Mouse (Mus musculus) neural tube, embryonic 13.5 days (tissue): Measurements from ENCODE around the gene Arhgap28. TPM values are rescaled to one million over a fixed set of nuclear protein-coding genes. Genes with fewer than 3 reads are reported as not detected.

ENCODE experiments used
- ATAC-seq: fragments of 200-750 bp; cut with Nextera tagmentation; 2 replicates; pipeline ENCODE4 v1.8.0; 2017; ENCODE audit warnings: low read depth, mild to moderate bottlenecking, moderate TSS enrichment, moderate library complexity
- H3K27ac ChIP-seq: fragments of 300-500 bp; sonication (generic); replicated peaks from 2 replicates; pipeline ENCODE4 v1.5.1; 2015; ENCODE audit warnings: moderate library complexity, mild to moderate bottlenecking, inconsistent platforms
- H3K27me3 ChIP-seq: fragments of 300-500 bp; sonication (generic); 2 replicates; pipeline ENCODE4 v1.6.1; 2015; ENCODE audit warnings: mild to moderate bottlenecking, inconsistent platforms
- H3K36me3 ChIP-seq: fragments of 300-500 bp; sonication (generic); 2 replicates; pipeline ENCODE4 v1.6.1; 2015; ENCODE audit warnings: mild to moderate bottlenecking, inconsistent platforms
- H3K4me1 ChIP-seq: fragments of 300-500 bp; sonication (generic); replicated peaks from 2 replicates; pipeline ENCODE4 v1.6.1; 2015; ENCODE audit warnings: inconsistent platforms
- H3K4me2 ChIP-seq: fragments of 300-500 bp; sonication (generic); 2 replicates; pipeline ENCODE4 v1.6.1; 2015; ENCODE audit warnings: inconsistent platforms, mild to moderate bottlenecking, moderate library complexity
- H3K4me3 ChIP-seq: fragments of 300-500 bp; sonication (generic); 2 replicates; pipeline ENCODE4 v1.5.1; 2015; ENCODE audit warnings: mild to moderate bottlenecking, inconsistent platforms
- H3K9ac ChIP-seq: fragments of 300-500 bp; sonication (generic); 2 replicates; pipeline ENCODE4 v1.6.1; 2015; ENCODE audit warnings: moderate library complexity, mild to moderate bottlenecking, inconsistent platforms
- H3K9me3 ChIP-seq: fragments of 300-500 bp; sonication (generic); 2 replicates; pipeline ENCODE4 v1.6.1; 2016; ENCODE audit warnings: inconsistent platforms
- WGBS: fragments of 180-500 bp; shearing (Covaris S2); methylation state at CpG from one replicate; pipeline ENCODE4 v1.1.7; 2015; 5-methylcytosine and 5-hydroxymethylcytosine counted together
- polyA plus RNA-seq: library from polyadenylated mRNA; unstranded; fragments of >200 nt; fragmentation: Nextera tagmentation; extraction: Ambion mirVana; gene quantifications from 2 replicates; pipeline ENCODE4 v1.2.1, GENCODE M21; 2015

Arhgap28 gene
- polyA plus RNA-seq, 1 experiment from 2014 or later = 15.1 TPM

- 80% methylated on average over 11 of the region's 11 CpGs for WGBS
- no peaks in the 10 kb centered on the region for H3K9me3 ChIP-seq
- H3K36me3 ChIP-seq = no peaks in the 10 kb centered on the region
- H3K4me1 ChIP-seq = 0 out of 2 replicates have a peak, but pooled peaks cover under 1% of the 10 kb centered on the region
- H3K4me3 ChIP-seq = no peak overlapping the region
- no peak for ATAC-seq
- no peak overlapping the region for H3K9ac ChIP-seq
- H3K4me2 ChIP-seq = no peak overlapping the region
- H3K27me3 ChIP-seq = no peaks in the 10 kb centered on the region
- no peak overlapping the region for H3K27ac ChIP-seq
Observed at GRCm38 (mm10) chr17:67901161-67901560, 102.8 kb downstream of the Arhgap28 start.

GRCm38 (mm10) chr17:67899376-67899775 is 104.5 kb downstream of the Arhgap28 start:
- no peak overlapping the region for H3K4me2 ChIP-seq
- WGBS = 89% methylated on average over 5 of the region's 5 CpGs
- ATAC-seq = no peak
- H3K9me3 ChIP-seq = no peaks in the 10 kb centered on the region
- no peaks in the 10 kb centered on the region for H3K4me1 ChIP-seq
- no peak overlapping the region for H3K4me3 ChIP-seq
- no peaks in the 10 kb centered on the region for H3K27me3 ChIP-seq
- H3K36me3 ChIP-seq = no peaks in the 10 kb centered on the region
- no peak overlapping the region for H3K9ac ChIP-seq
- H3K27ac ChIP-seq = no peak overlapping the region

- H3K36me3 ChIP-seq = no peaks in the 10 kb centered on the region
- H3K9ac ChIP-seq = no peak overlapping the region
- no peaks in the 10 kb centered on the region for H3K27me3 ChIP-seq
- no peak for ATAC-seq
- no peak overlapping the region for H3K4me2 ChIP-seq
- H3K4me1 ChIP-seq = no peaks in the 10 kb centered on the region
- no peak overlapping the region for H3K27ac ChIP-seq
- H3K9me3 ChIP-seq = no peaks in the 10 kb centered on the region
- WGBS = 95% methylated on average over 5 of the region's 5 CpGs
- no peak overlapping the region for H3K4me3 ChIP-seq
Observed at GRCm38 (mm10) chr17:67896413-67896812, 107.5 kb downstream of the Arhgap28 start.

- WGBS = 75% methylated on average over 20 of the region's 20 CpGs
- no peak for ATAC-seq
Observed at GRCm38 (mm10) chr17:67889481-67890325, 114.2 kb downstream of the Arhgap28 start.

GRCm38 (mm10) chr17:67888081-67888480 is 115.8 kb downstream of the Arhgap28 start:
- H3K9ac ChIP-seq = no peak overlapping the region
- H3K4me3 ChIP-seq = no peak overlapping the region
- H3K9me3 ChIP-seq = no peaks in the 10 kb centered on the region
- no peaks in the 10 kb centered on the region for H3K36me3 ChIP-seq
- H3K27me3 ChIP-seq = no peaks in the 10 kb centered on the region
- ATAC-seq = no peak
- H3K4me1 ChIP-seq = no peaks in the 10 kb centered on the region
- 95% methylated on average over 9 of the region's 9 CpGs for WGBS
- H3K27ac ChIP-seq = no peak overlapping the region
- no peak overlapping the region for H3K4me2 ChIP-seq

More at GRCm38 (mm10) chr17:67889481-67890325, 114.2 kb downstream of the Arhgap28 start:
- H3K4me1 ChIP-seq = no peaks in the 10 kb centered on the region
- no peak overlapping the region for H3K4me3 ChIP-seq
- H3K36me3 ChIP-seq = no peaks in the 10 kb centered on the region
- H3K9me3 ChIP-seq = no peaks in the 10 kb centered on the region
- no peak overlapping the region for H3K27ac ChIP-seq
- H3K27me3 ChIP-seq = no peaks in the 10 kb centered on the region
- no peak overlapping the region for H3K9ac ChIP-seq
- H3K4me2 ChIP-seq = no peak overlapping the region

GRCm38 (mm10) chr17:67886326-67886725 is 117.6 kb downstream of the Arhgap28 start:
- no peaks in the 10 kb centered on the region for H3K9me3 ChIP-seq
- 84% methylated on average over 5 of the region's 5 CpGs for WGBS

GRCm38 (mm10) chr17:67877599-67877998 is 126.3 kb downstream of the Arhgap28 start:
- Histone ChIP-seq H3K4me2 (no peak overlapping the region), H3K9me3 (no peaks in the 10 kb centered on the region), H3K36me3 (no peaks in the 10 kb centered on the region), H3K4me3 (no peak overlapping the region), H3K9ac (no peak overlapping the region), H3K4me1 (no peaks in the 10 kb centered on the region), H3K27me3 (no peaks in the 10 kb centered on the region), H3K27ac (no peak overlapping the region)
- ATAC-seq = no peak
- 86% methylated on average over 12 of the region's 12 CpGs for WGBS

More at GRCm38 (mm10) chr17:67886326-67886725, 117.6 kb downstream of the Arhgap28 start:
- no peak overlapping the region for H3K27ac ChIP-seq
- no peak overlapping the region for H3K4me3 ChIP-seq
- no peak for ATAC-seq
- no peak overlapping the region for H3K9ac ChIP-seq
- H3K36me3 ChIP-seq = no peaks in the 10 kb centered on the region
- no peak overlapping the region for H3K4me2 ChIP-seq
- no peaks in the 10 kb centered on the region for H3K4me1 ChIP-seq
- no peaks in the 10 kb centered on the region for H3K27me3 ChIP-seq

- Histone ChIP-seq H3K27ac (no peak overlapping the region), H3K4me2 (no peak overlapping the region), H3K27me3 (no peaks in the 10 kb centered on the region), H3K36me3 (peaks cover 10% of the 10 kb centered on the region; the same call in 1 of the 2 replicates), H3K9me3 (no peaks in the 10 kb centered on the region), H3K9ac (no peak overlapping the region), H3K4me1 (no peaks in the 10 kb centered on the region), H3K4me3 (no peak overlapping the region)
- ATAC-seq = peak; percentile 53
- WGBS = 69% methylated on average over 23 of the region's 23 CpGs
Observed at GRCm38 (mm10) chr17:67869731-67870601, 134.0 kb downstream of the Arhgap28 start.

- Histone ChIP-seq H3K9ac (no peak overlapping the region), H3K36me3 (peaks cover 9% of the 10 kb centered on the region; the same call in 1 of the 2 replicates), H3K9me3 (no peaks in the 10 kb centered on the region), H3K27me3 (no peaks in the 10 kb centered on the region), H3K4me2 (no peak overlapping the region), H3K4me3 (no peak overlapping the region), H3K4me1 (no peaks in the 10 kb centered on the region), H3K27ac (no peak overlapping the region)
- ATAC-seq = no peak
- WGBS = 80% methylated on average over 20 of the region's 20 CpGs
Observed at GRCm38 (mm10) chr17:67866541-67867241, 137.2 kb downstream of the Arhgap28 start.

GRCm38 (mm10) chr17:67866026-67866425 is 137.9 kb downstream of the Arhgap28 start:
- Histone ChIP-seq H3K27me3 (no peaks in the 10 kb centered on the region), H3K4me1 (no peaks in the 10 kb centered on the region), H3K4me2 (no peak overlapping the region), H3K36me3 (0 out of 2 replicates have a peak, but pooled peaks cover 4% of the 10 kb centered on the region), H3K4me3 (no peak overlapping the region), H3K9me3 (no peaks in the 10 kb centered on the region), H3K9ac (no peak overlapping the region), H3K27ac (no peak overlapping the region)
- no peak for ATAC-seq
- 78% methylated on average over 9 of the region's 9 CpGs for WGBS

- Histone ChIP-seq H3K9me3 (no peaks in the 10 kb centered on the region), H3K4me2 (no peak overlapping the region), H3K36me3 (0 out of 2 replicates have a peak, but pooled peaks cover 4% of the 10 kb centered on the region), H3K9ac (no peak overlapping the region), H3K4me3 (no peak overlapping the region), H3K27me3 (no peaks in the 10 kb centered on the region), H3K27ac (no peak overlapping the region), H3K4me1 (no peaks in the 10 kb centered on the region)
- WGBS = 85% methylated on average over 3 of the region's 3 CpGs
- ATAC-seq = no peak
Observed at GRCm38 (mm10) chr17:67864912-67865311, 139.0 kb downstream of the Arhgap28 start.
